Mouse (Mus musculus) liver, embryonic 15.5 days (tissue): ENCODE data around the gene Msl1. TPM values are rescaled to one million over a fixed set of nuclear protein-coding genes. Genes with fewer than 3 reads are reported as not detected.

Experiments
- ATAC-seq: fragments of 200-750 bp; cut with Nextera tagmentation; 2 replicates; pipeline ENCODE4 v1.8.0; 2017; ENCODE audit warnings: moderate number of reproducible peaks, mild to moderate bottlenecking, moderate library complexity; ENCODE audit not compliant: insufficient read depth
- H3K27ac ChIP-seq: fragments of 300-500 bp; sonication (generic); replicated peaks from 2 replicates; pipeline ENCODE4 v1.5.1; 2015; ENCODE audit warnings: mild to moderate bottlenecking, inconsistent platforms
- H3K27me3 ChIP-seq: fragments of 300-500 bp; sonication (generic); 2 replicates; pipeline ENCODE4 v1.6.1; 2015; ENCODE audit warnings: mild to moderate bottlenecking, inconsistent platforms
- H3K36me3 ChIP-seq: fragments of 300-500 bp; sonication (generic); replicated peaks from 2 replicates; pipeline ENCODE4 v1.6.1; 2015; ENCODE audit warnings: moderate library complexity, mild to moderate bottlenecking, inconsistent platforms
- H3K4me1 ChIP-seq: fragments of 300-500 bp; sonication (generic); replicated peaks from 2 replicates; pipeline ENCODE4 v1.6.1; 2015; ENCODE audit warnings: inconsistent platforms
- H3K4me2 ChIP-seq: fragments of 300-500 bp; sonication (generic); 2 replicates; pipeline ENCODE4 v1.6.1; 2015; ENCODE audit warnings: moderate library complexity, mild to moderate bottlenecking, inconsistent platforms
- H3K4me3 ChIP-seq: fragments of 300-500 bp; sonication (generic); replicated peaks from 2 replicates; pipeline ENCODE4 v1.5.1; 2015; ENCODE audit warnings: mild to moderate bottlenecking, inconsistent platforms
- H3K9ac ChIP-seq: fragments of 300-500 bp; sonication (generic); 2 replicates; pipeline ENCODE4 v1.6.1; 2015; ENCODE audit warnings: moderate library complexity, mild to moderate bottlenecking, inconsistent platforms
- H3K9me3 ChIP-seq: fragments of 300-500 bp; sonication (generic); replicated peaks from 2 replicates; pipeline ENCODE4 v1.6.1; 2016; ENCODE audit warnings: inconsistent platforms
- WGBS: fragments of 180-500 bp; shearing (Covaris S2); methylation state at CpG from one replicate; pipeline ENCODE4 v1.1.7; 2015; ENCODE audit warnings: mixed read lengths; ENCODE audit not compliant: insufficient replicate concordance; 5-methylcytosine and 5-hydroxymethylcytosine counted together
- polyA plus RNA-seq: library from polyadenylated mRNA; unstranded; fragments of >200 nt; fragmentation: Nextera tagmentation; extraction: Ambion mirVana; gene quantifications from 2 replicates; pipeline ENCODE4 v1.2.1, GENCODE M21; 2015

The Msl1 gene
- polyA plus RNA-seq, 1 experiment from 2014 or later: 5.2 TPM

DNA sequence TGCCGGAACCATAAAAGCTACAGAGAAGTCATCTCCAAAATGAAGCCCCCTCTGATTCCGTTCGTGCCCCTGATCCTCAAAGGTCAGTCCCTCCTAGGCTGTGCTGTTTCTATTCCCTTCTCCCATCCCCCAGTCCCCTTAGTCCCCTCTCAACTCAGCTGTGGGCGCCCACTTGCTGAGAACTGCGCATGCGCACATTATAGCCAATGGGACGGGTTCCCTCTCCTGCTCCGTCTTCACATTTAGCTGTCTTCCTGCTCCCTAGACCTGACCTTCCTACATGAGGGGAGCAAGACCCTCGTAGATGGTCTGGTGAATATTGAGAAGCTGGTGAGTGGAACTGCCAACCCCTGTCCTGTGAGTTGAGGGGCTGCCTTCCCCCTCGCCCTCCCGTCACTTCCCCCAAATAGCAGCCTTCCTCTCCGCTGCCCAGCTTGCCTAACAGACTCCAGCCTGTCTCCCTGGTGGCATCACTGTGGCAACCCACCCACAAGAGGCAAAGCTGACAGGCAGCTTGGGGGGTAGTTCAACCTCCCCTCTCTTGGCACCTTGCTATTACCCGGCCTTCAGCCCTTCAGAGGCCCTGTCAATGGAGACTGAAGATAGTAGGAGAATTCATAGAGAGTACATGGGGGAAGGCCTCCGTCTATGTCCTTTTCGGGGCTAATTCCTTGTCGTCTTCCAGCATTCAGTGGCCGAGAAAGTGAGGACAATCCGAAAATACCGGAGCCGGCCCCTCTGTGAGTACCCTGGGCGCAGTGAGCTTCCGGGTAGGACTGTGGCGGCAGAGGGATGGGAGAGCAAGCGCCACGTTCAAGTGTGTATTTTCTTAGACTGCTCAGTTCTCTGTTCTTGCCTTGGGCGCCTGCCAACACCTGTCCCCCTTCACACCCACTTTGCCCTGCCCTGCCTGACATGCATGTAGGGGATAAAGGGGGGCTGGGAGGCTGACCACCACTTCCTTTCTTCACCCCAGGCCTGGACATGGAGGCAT lies 55.1 kb downstream of the Msl1 start:
- ATAC-seq: no peak
- Histone ChIP-seq H3K36me3 (no peaks in the 10 kb centered on the region), H3K9ac (no peak overlapping the region), H3K4me3 (no peak overlapping the region), H3K4me2 (no peak overlapping the region), H3K27ac (no peak overlapping the region), H3K27me3 (peaks cover 34% of the 10 kb centered on the region), H3K4me1 (peaks cover 17% of the 10 kb centered on the region), H3K9me3 (no peaks in the 10 kb centered on the region)
- 73% methylated on average over 26 of the region's 26 CpGs for WGBS

DNA sequence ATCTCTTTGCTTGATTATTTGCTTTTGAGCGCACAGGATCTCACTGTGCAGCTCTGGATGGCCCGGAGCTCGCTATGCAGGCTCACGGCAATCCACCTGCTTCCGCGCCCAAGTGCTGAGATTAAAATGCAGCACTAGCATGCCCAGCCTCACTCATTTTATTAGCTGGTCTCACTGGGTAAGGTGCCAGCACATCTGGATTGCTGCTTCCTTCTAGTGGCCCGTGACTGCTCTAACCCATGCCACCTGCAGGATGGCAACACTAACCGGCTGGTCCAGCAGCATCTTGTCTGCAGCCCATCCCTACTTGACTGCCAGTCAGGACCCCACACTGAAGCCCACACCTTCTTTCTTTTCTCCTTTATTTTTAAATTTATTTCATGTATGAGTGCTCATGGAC lies 58.8 kb downstream of the Msl1 start:
- H3K9me3 ChIP-seq: no peaks in the 10 kb centered on the region
- H3K4me2 ChIP-seq: no peak overlapping the region
- no peak for ATAC-seq
- H3K4me1 ChIP-seq: peaks cover 18% of the 10 kb centered on the region
- H3K27me3 ChIP-seq: peaks cover 20% of the 10 kb centered on the region
- no peaks in the 10 kb centered on the region for H3K36me3 ChIP-seq
- H3K4me3 ChIP-seq: no peak overlapping the region
- no peak overlapping the region for H3K9ac ChIP-seq
- WGBS: 84% methylated on average over 8 of the region's 8 CpGs
- no peak overlapping the region for H3K27ac ChIP-seq

DNA sequence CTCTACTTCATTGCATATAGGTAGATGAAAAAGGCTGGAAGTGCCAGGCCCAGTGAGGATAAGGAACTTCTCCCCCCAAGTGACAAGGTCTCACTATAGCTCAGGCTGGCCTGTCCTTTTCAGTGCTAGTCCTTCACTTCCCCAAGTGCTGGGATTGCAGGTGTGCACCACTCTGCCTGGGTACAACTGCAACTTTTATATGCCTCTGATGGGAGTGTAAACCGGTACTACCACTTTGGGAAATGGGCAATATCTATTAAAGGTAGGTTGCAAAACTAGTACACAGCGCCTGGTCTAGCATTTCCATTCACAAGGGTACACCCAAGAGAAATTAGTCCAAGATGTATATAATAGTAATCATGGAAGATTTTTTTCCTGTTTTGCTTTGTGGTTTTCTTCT lies 59.3 kb downstream of the Msl1 start:
- Histone ChIP-seq H3K36me3 (no peaks in the 10 kb centered on the region), H3K27ac (no peak overlapping the region), H3K27me3 (peaks cover 15% of the 10 kb centered on the region), H3K4me1 (peaks cover 18% of the 10 kb centered on the region), H3K9ac (no peak overlapping the region), H3K4me2 (no peak overlapping the region), H3K4me3 (no peak overlapping the region), H3K9me3 (no peaks in the 10 kb centered on the region)
- no peak for ATAC-seq
- WGBS: 75% methylated on average over 2 of the region's 2 CpGs

Other genes starting within 250 kb of the Msl1 start
- gene Ikzf3, start 249.5 kb upstream of the Msl1 start, polyA plus RNA-seq: 0.10 and 0.13 TPM in 2 replicates
- gene Zpbp2, start 244.4 kb upstream of the Msl1 start, polyA plus RNA-seq: 0.62 and 0.79 TPM in 2 replicates
- 40.6 and 45.4 TPM in 2 replicates for gene Ormdl3, start 208.1 kb upstream of the Msl1 start, polyA plus RNA-seq
- gene Lrrc3c, start 197.2 kb upstream of the Msl1 start, polyA plus RNA-seq: not detected in 2 replicates
- 0.38 and 0.44 TPM in 2 replicates for gene Gm12355, start 169.9 kb upstream of the Msl1 start, polyA plus RNA-seq
- not detected in 2 replicates for gene Gsdma3, start 169.2 kb upstream of the Msl1 start, polyA plus RNA-seq
- not detected in 2 replicates for gene Gsdma2, start 148.8 kb upstream of the Msl1 start, polyA plus RNA-seq
- not detected in 2 replicates for gene Gsdma, start 131.2 kb upstream of the Msl1 start, polyA plus RNA-seq
- gene Psmd3, start 113.0 kb upstream of the Msl1 start, polyA plus RNA-seq: 102 and 109 TPM in 2 replicates
- gene Csf3, start 94.3 kb upstream of the Msl1 start, polyA plus RNA-seq: not detected in 2 replicates
- gene Med24, start 66.1 kb upstream of the Msl1 start, polyA plus RNA-seq: 24.2 and 27.7 TPM in 2 replicates
- 7.2 and 7.6 TPM in 2 replicates for gene Thra, start 54.9 kb upstream of the Msl1 start, polyA plus RNA-seq
- 0.63 and 0.85 TPM in 2 replicates for gene Nr1d1, start 20.2 kb upstream of the Msl1 start, polyA plus RNA-seq
- 14.4 and 16.2 TPM in 2 replicates for gene Casc3, start 9.4 kb downstream of the Msl1 start, polyA plus RNA-seq
- 0.24 and 0.28 TPM in 2 replicates for gene Rapgefl1, start 41.3 kb downstream of the Msl1 start, polyA plus RNA-seq
- 1.2 and 1.3 TPM in 2 replicates for gene Wipf2, start 68.1 kb downstream of the Msl1 start, polyA plus RNA-seq
- 54.6 and 58.0 TPM in 2 replicates for gene Cdc6, start 112.3 kb downstream of the Msl1 start, polyA plus RNA-seq
- gene Rara, start 132.3 kb downstream of the Msl1 start, polyA plus RNA-seq: 4.4 and 4.5 TPM in 2 replicates
- not detected in 2 replicates for gene Gjd3, start 187.5 kb downstream of the Msl1 start, polyA plus RNA-seq
- 182 and 184 TPM in 2 replicates for gene Top2a, start 228.7 kb downstream of the Msl1 start, polyA plus RNA-seq
- gene Igfbp4, start 245.7 kb downstream of the Msl1 start, polyA plus RNA-seq: 249 and 305 TPM in 2 replicates